Mouse (Mus musculus): ENCODE measurements around the gene Tmem229b.
"Not testable (repeated sequence)": the region's sequence is repeated elsewhere in the genome, so short reads cannot be mapped to it uniquely, and the experiment has no call there.

Gene Tmem229b

DNA sequence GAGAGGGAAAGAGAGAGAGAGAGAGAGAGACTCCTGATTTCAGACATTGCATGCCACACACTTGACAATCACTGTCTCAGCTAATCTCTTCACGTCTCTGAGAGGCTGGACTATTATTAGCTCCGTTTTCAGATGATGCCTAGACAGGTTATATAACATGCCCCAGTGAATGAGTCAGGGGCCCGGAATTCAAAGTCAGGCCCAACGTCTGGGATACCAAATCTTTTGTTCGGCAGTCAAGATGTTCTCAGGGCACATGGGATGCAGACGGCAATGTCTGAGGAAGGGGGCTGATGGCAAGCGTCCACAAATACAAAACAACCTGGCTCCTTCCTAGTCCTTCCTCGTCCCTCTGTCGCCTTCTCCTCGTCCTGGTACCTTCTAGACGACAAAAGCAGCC, 55.4 kb downstream of the Tmem229b start:
- no peak for DNase-seq (ENCODE audit: low spot score)

DNA sequence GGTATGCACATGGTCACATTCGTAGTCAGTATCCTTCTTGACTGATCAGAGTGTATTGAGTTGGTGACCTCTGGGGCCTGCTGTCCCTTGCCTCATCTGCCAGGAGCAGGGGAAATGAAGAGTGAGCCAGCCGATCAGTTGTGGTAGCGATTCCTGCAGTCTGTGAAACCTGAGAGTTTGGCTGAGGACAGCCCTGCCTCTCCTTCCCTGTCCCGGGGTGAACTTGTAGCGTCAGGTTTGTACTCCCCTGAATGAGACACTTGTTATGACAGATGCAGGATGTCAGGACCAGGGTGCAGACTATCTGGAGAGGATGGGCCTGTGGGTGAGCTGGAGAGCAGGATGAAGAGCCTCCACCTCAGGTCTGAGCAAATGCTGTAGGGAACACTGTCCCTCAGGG, 59.8 kb downstream of the Tmem229b start:
- no peak for DNase-seq (ENCODE audit: low spot score)

GRCm38 (mm10) chr12:78947161-78947560, 60.3 kb downstream of the Tmem229b start:
- DNase-seq (ENCODE audit: low spot score), result no peak

- no peak for DNase-seq (ENCODE audit: low spot score)
Observed at GRCm38 (mm10) chr12:78942931-78943330, 64.5 kb downstream of the Tmem229b start.

- DNase-seq (ENCODE audit: low spot score), result no peak
Observed at GRCm38 (mm10) chr12:78940081-78940480, 67.3 kb downstream of the Tmem229b start.

GRCm38 (mm10) chr12:78939393-78940037, 67.9 kb downstream of the Tmem229b start:
- no peak for DNase-seq (ENCODE audit: low spot score)

DNA sequence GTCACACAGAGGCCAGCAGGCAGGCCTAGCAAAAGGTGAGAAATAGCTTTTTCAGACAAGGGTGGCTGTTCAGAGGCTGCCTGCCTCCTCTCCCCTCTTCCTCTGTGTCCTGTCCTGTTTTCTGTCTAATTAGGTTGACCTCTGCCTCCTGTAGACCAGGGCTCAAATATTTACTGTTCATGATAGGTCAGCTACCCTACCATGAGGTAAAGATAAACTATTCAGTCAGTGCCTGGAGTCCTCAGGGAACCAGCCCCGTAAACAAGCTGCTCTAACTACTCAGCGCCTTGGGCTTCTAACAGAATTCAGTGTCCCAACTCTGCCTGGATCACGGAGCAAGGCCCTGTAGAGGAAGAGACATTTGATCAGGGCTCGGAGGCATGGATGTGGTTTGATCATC, 70.9 kb downstream of the Tmem229b start:
- no peak for DNase-seq (ENCODE audit: low spot score)

DNA sequence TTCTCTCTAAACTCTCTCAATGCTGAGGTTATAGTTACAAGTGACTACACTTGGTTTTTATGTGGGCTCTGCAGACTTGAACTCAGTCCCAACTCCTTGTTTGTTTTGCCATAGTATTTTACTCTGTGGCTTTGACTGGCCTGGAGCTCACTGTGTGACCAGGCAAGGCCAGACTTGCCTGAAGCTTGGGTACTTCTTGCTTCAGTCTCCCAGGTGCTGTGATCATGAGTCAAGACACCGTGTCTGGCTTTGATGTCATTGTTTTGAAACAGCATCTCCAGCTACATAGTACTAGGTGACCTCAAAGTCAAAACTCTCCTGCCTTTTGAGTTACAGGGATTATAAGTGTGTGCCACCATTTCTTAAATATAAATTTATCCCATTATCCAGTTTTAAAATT, 77.5 kb downstream of the Tmem229b start:
- no peak for DNase-seq (ENCODE audit: low spot score)

DNA sequence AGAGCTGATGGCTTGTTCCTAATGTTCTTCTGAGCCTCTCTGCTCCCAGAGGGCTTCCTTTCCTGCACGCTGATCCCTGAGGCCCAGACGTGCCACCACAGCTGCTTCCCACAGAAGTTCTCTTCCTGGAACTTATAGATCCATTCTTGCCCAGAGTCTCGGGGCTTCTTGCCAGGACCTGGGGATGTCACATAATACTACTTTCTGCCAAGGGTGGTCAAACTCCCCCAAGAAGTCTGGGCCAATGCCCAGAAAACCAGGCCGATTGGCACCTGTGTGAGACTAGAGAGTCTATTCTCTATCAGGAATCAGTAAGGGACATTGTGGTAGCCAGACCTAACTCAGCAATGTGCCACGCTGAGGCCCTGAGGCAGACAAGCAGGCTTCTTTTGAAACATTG, 80.1 kb downstream of the Tmem229b start:
- DNase-seq (ENCODE audit: low spot score), result no peak

DNA sequence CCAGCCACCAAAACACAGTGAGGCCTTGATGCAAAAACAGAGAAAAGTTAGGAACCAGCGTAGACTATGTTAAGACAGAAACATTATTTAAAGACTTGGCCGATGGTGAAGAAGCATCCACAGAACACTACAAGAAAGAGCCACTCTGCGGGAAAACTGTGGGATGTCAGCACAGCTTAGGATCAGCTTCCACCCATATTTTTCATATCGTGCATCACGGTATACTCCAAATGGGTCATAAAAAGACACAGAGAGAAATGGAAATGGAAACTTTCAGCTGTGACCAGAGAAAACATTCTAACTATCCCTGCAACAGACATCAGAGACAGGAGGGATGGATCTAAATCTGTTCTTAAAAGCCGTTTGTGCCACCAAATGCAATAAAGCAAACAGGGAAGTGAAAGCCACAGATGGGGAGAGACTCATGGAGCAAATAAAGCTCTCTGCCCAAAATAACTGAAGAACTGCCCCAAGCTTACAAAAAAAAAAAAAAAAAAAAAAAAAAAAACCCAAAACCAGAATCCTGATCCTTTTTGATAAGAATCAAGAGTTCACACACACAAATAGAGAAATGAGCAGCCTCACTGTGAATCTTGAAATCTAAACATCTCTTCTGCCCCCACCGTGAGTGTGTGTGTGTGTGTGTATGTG, 83.8 kb downstream of the Tmem229b start:
- DNase-seq (ENCODE audit: low spot score), result no peak

GRCm38 (mm10) chr12:78922977-78923376, 84.5 kb downstream of the Tmem229b start:
- DNase-seq (ENCODE audit: low spot score), result not testable (repeated sequence)

- no peak for DNase-seq (ENCODE audit: low spot score)
Observed at GRCm38 (mm10) chr12:78922058-78922457, 85.4 kb downstream of the Tmem229b start.

DNA sequence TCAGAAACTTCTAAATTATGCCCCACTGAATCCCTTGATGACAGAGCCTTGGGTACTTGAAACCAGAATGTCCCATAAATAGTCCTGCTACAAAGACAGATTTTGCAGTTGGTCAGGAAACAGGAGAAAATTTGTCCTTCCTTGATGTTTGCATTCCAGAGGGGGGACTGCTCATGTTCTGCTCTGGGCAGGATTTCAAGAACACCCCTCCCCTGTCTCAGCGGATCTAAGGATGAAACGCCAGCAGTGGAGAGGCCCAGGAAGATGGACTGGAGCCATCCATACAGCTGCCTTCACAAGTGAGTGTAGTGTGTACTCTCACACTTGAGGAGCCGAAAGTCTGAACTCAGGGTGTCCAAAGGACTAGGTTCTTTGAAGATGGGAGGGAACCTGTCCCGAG, 86.0 kb downstream of the Tmem229b start:
- DNase-seq (ENCODE audit: low spot score), result no peak

GRCm38 (mm10) chr12:78919079-78919712, 88.2 kb downstream of the Tmem229b start:
- peak; percentile 76 for DNase-seq (ENCODE audit: low spot score)

DNA sequence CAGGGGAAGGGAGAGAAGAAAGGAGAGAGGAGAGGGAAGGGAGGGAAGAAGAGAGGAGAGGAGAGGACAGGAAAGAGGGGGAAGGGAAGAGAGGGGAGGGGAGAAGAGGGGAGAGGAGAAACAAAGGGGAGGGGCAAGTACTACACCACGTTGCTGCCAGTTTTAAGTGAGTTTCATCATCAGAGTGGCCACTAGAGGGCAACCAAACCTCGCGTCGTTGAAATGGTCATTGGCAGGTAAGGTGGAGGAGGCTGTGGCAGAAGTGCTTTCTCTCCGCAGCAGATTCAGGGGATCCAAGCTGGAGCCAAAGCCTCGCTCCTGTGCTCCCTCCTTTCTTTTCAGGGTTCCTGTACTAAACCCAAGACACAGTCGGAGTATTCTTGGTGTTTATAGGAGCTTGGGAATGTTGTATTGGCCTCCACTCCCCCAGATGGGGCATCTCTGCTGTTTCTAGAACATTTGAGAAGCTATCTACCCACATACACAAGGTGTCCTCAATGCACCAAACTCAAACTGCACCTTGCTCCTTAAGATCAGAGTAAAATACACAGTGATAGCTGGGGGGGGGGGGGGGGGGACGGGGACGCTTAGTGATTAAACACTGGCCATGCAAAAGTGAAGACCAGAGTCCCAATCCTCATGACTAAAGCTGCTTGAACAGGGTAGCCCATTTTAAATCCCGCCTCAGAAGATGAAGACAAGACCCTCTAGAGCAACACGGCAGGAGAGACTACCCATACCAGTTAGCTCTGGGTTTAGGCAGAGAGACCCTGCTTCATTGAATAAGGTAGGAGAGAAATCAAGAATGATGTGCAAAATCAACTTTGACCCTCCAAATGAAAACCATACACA, 89.0 kb downstream of the Tmem229b start:
- DNase-seq (ENCODE audit: low spot score), result peak; percentile 78

- no peak for DNase-seq (ENCODE audit: low spot score)
Observed at GRCm38 (mm10) chr12:78916278-78916677, 91.1 kb downstream of the Tmem229b start.

GRCm38 (mm10) chr12:78915561-78915960, 91.9 kb downstream of the Tmem229b start:
- DNase-seq (ENCODE audit: low spot score), result no peak

- DNase-seq (ENCODE audit: low spot score), result no peak
Observed at GRCm38 (mm10) chr12:78914458-78914857, 93.0 kb downstream of the Tmem229b start.

Data from layer of hippocampus, adult 9-10 months (tissue).